Mouse (Mus musculus): ENCODE data around the gene Crtc3.

- TF ChIP-seq CTCF (IDR thresholded peaks at IDR 0.05; ENCODE audit: extremely low read depth, insufficient read depth, low read length) (no peak), POLR2A (IDR thresholded peaks at IDR 0.05; ENCODE audit: extremely low read depth, insufficient read depth, low read length) (no peak)
Observed at GRCm38 (mm10) chr7:80573076-80573475, 115.6 kb downstream of the Crtc3 start.
